Mouse (Mus musculus): Measurements from ENCODE around the gene Iqschfp.

Iqschfp gene

DNA sequence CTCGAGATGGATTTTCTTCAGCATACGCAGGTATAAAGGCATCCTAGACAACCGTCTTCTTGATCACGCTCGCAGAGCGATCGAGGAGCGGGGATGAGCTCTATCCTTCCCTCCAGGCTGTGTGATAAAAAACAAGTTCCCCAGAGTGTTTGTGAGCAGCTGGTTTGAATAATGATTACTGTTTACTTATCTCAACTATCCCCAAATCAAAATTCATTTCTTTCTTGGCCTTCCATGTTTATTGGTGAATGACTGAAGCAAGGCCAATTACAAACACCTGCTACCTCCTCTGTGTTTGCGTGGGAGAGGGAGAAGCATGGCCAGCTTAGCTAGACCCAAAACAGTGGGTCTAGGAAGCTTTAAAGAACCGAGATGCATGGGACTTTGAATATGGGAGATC, 712.9 kb downstream of the Iqschfp start:
- DNase-seq (ENCODE audit: low read depth) = no peak

DNA sequence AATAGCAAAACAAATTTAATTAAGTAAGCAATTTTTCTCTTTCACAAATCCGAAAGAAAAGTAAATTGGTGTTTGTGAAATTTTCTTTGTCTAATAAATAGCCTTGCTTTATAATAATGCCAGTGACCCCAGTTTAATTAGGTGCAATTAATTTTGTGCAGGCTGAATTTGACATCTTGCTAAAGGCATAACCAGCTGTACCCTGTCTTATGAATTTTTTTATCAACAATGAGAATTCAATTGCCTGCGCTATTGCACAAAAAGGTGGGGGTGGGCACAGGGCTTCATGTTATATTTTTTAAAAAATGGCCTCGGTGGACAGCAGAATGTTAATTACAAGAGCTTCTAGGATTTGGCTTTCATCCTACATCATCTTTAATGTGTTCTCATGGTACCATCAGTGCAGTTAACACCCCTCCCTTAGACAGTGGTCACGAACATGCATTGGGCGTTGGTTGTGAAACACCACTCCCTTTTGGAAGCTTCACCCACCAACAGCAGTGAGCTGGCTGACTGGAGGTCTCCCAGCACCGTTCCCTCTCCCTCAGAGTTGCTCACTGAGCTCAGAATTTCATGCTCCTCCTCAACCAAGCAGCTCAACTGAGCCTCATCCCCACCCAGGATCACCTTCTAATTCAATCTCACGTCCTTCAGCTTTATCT, 714.0 kb downstream of the Iqschfp start:
- DNase-seq (ENCODE audit: low read depth) = no peak

DNA sequence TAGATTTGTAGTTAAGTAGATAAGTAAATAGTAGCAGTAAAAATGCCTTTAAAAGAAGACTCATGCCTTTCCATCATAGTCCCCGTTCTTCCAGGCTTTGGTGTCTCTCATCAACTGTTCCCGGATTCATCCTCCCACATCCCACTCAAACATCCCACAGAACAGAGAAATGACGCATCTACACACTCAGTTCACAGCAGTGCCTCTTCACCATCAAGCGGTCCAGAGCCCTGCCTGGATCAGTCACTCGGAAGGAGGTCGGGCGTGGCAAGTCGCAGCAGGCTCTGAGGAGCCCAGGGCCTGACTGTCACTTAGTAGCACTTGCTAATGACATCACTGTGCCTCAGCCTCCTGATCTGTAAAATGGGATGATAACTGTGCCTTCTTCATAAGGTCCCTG, 714.7 kb downstream of the Iqschfp start:
- DNase-seq (ENCODE audit: low read depth) = no peak

GRCm38 (mm10) chr3:68607336-68607735, 715.3 kb downstream of the Iqschfp start:
- no peak for DNase-seq (ENCODE audit: low read depth)

DNA sequence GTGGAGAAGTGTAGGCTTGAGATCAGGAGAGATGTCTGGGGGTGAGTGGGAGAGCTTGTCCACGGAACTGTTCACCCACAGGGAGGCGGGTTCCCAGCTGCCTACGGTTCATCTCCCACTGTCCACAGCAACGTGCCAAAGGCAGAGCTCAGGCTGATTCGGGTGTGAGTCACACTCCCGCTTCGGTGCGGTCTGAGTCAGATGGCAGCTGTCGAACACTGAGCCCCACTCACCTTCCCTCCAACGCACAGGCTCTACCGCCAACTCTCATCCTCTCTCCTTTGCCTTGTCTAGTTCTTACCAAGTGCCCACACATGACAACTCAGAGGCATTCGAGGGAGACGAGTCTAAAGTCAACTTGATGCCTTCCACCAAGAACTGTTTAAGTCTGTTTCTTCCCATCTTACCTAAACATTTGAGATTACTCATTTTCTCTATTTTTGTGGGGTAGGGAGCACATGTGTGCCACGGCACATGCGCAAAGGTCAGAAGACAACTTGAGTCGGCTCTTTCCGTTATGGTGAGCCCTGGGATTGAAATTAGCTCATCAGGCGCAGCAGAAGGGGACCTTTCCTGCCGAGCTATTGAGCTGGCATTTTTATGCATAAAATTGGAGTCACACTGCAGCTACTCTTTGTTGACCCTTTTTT, 716.9 kb downstream of the Iqschfp start:
- no peak for DNase-seq (ENCODE audit: low read depth)

- DNase-seq (ENCODE audit: low read depth) = no peak
These were observed 718.0 kb downstream of the Iqschfp start for GRCm38 (mm10) chr3:68610011-68610410.

- DNase-seq (ENCODE audit: low read depth) = no peak
These were observed 718.7 kb downstream of the Iqschfp start for GRCm38 (mm10) chr3:68610598-68611261.

DNA sequence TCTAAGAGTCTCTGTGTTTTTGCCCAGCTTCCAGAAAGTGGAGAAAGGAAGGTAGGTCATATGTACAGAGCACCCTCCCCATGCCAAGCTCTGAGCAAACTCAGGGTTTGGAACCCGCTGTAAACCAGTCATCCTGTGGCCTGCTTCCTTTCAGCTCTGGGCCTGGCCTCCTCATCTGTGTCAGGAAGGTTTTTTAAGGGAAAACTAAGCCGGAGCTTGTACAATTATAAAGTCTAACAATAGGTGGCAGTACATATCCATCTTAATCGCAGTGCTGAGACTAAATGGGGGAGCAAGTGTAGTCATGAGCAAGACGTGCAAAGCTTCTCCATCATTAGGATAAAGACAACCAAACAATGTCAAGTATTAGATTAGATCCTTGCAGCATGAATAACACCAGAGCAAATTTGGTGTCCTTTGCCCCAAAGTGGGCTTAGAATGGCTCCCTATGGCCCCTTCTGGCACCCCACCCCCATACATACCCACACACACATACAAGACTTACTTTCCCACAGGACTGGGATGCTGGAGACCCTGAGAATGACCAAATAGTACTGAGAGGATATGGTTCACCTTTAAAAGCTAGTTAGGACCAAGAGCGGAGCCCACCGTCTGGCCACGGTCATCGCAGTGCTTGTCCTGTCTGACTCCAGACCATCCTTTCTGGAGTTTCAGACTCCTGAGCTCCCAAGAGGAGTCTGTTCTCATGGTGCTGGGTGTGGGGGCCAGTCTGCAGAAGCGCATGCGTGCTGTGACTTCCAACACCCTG, 723.2 kb downstream of the Iqschfp start:
- DNase-seq (ENCODE audit: low read depth) = peak; percentile 63

DNA sequence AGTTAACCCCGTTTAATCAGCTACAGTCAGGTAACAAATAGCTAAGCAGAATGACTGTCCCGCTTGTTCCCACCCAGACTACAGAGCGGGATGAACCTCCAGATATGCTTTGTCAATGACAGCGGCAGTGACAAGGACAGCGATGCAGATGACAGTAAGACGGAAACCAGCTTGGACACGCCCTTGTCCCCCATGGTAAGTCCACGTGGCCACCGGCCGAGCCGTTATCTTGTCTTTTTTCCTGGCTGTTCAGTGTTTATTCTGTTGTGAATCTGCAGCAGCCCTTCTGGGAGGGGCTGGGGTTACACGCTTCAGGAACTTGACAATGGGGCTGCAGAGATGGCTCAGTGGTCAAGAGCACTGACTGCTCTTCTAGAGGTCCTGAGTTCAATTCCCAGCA, 724.3 kb downstream of the Iqschfp start:
- no peak for DNase-seq (ENCODE audit: low read depth)

- no peak for DNase-seq (ENCODE audit: low read depth)
These were observed 725.7 kb downstream of the Iqschfp start for GRCm38 (mm10) chr3:68617708-68618107.

GRCm38 (mm10) chr3:68619097-68619496, 727.1 kb downstream of the Iqschfp start:
- no peak for DNase-seq (ENCODE audit: low read depth)

- DNase-seq (ENCODE audit: low read depth) = no peak
These were observed 729.9 kb downstream of the Iqschfp start for GRCm38 (mm10) chr3:68621971-68622370.

DNA sequence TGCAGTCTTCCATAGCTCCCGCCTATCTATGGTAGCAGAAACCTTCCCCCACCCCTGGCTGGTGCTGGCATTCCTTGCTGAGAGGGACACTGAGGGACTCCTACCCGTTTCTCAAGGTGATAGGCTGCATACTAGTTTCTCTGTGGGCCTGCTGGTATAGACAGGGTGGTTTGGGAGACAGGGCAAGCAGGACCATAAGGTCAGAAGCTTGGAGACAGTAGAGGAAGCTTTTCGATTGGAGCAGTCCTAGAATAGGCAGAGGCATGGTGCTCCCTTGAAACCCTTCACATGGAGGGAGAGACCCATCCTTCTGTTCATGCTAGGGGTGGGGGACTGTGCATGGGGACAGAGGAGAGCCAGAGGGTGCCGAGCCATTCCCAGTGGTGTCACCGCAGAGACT, 731.0 kb downstream of the Iqschfp start:
- no peak for DNase-seq (ENCODE audit: low read depth)

- no peak for DNase-seq (ENCODE audit: low read depth)
These were observed 732.4 kb downstream of the Iqschfp start for GRCm38 (mm10) chr3:68624471-68624870.

- no peak for DNase-seq (ENCODE audit: low read depth)
These were observed 738.2 kb downstream of the Iqschfp start for GRCm38 (mm10) chr3:68630261-68630660.

- DNase-seq (ENCODE audit: low read depth) = no peak
These were observed 738.8 kb downstream of the Iqschfp start for GRCm38 (mm10) chr3:68630821-68631220.

GRCm38 (mm10) chr3:68632714-68633113, 740.7 kb downstream of the Iqschfp start:
- DNase-seq (ENCODE audit: low read depth) = no peak

GRCm38 (mm10) chr3:68633577-68633976, 741.5 kb downstream of the Iqschfp start:
- no peak for DNase-seq (ENCODE audit: low read depth)

DNA sequence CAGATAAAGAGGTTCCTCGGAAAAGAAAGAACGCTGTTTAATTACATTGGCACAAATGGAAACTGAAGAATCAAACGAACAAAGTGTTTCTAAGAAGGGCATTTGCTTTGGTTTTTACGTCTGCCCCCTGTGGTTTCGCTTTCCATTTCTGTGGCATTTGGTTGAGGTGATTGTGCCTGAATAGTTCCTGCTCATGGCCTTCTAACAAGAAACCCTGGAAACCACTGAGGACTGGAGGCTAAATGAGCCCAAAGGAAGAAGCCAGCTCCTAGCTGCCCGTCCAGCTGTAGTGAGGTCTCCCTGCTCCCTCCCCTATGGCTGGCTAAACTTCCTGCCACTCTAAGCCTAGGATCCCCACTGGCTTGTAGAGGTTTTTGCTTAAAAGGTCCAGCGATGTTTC, 745.9 kb downstream of the Iqschfp start:
- DNase-seq (ENCODE audit: low read depth) = no peak

- DNase-seq (ENCODE audit: low read depth) = no peak
These were observed 746.7 kb downstream of the Iqschfp start for GRCm38 (mm10) chr3:68638703-68639102.

DNA sequence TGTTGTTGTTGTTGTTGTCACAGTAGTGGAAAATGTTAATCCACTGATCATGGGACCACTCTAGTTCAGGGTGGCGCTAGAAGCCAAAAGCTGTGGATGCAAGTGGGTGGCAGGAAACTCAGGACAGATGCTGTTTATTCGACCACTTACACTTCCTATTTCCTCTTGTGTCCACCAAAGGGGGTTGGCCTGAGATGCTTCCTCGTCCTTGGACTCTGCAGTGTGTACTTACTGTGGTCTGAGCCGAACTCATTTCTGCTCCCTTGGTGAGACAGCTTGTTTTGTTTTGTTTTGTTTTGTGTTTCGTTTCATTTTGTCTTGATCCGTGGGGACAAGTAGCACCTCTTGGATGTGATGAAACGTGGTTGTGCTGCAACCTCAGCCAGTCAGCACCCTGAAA, 750.9 kb downstream of the Iqschfp start:
- DNase-seq (ENCODE audit: low read depth) = no peak

DNA sequence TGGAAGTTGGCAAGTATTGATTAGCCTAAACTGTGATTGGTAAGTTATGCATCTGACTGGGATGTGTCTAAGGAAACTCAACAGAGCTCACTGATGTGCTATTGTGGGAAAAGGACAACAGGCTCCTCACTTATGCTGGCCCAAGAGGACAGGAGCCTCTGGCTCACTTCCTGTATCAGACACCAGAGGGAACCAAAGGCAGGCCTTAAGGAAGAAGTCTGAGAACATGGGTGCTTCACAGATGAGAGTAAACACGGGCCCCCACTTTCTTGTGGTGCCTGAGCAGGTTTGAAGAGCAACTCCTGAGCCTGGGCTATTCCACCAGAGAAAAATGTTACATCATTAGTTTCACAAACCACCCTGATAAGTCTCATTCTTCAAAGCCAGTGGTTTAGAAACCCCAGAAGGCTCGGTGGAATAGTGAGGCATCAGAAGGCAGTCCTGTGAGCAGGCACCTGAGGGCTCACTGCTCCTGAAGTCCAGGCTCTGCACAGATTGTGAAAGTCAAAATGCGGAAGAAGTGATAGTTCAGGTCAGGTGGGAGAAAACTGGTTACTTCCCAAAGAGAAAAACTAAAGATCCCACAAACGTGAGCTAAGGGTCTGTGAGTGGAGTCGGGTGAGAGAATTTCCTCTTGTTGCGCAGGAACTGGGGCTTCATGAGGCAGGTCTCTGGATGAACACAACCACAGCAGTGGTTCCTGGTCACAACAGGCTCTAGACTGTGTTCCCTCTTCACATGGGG, 754.5 kb downstream of the Iqschfp start:
- no peak for DNase-seq (ENCODE audit: low read depth)
